Mouse (Mus musculus) forebrain, postnatal 0 days (tissue): ENCODE results near the gene Mettl24. TPM values are rescaled to one million over a fixed set of nuclear protein-coding genes. Genes with fewer than 3 reads are reported as not detected.
"Not testable (repeated sequence)": the region's sequence is repeated elsewhere in the genome, so short reads cannot be mapped to it uniquely, and the experiment has no call there.

ENCODE experiments used
- ATAC-seq: fragments of 200-750 bp; cut with Nextera tagmentation; 2 replicates; pipeline ENCODE4 v1.8.0; 2017; ENCODE audit warnings: mild to moderate bottlenecking, moderate library complexity
- DNase-seq: peaks from one replicate; pipeline ENCODE4 v3.0.0-alpha.2; 2015
- H3K27ac ChIP-seq: fragments of 300-500 bp; sonication (generic); 2 replicates; pipeline ENCODE4 v1.5.1; 2014; ENCODE audit warnings: low read depth, mild to moderate bottlenecking, antibody characterized with exemption, low read length, moderate library complexity, mixed read lengths
- H3K27me3 ChIP-seq: fragments of 300-500 bp; sonication (generic); 2 replicates; pipeline ENCODE4 v1.6.1; 2014; ENCODE audit warnings: mild to moderate bottlenecking, low read length, mixed read lengths; ENCODE audit not compliant: insufficient read depth
- H3K36me3 ChIP-seq: fragments of 300-500 bp; sonication (generic); 2 replicates; pipeline ENCODE4 v1.6.1; 2014; ENCODE audit warnings: mild to moderate bottlenecking, moderate library complexity; ENCODE audit not compliant: insufficient read depth
- H3K4me1 ChIP-seq: fragments of 300-500 bp; sonication (generic); 2 replicates; pipeline ENCODE4 v1.6.1; 2014; ENCODE audit warnings: antibody characterized with exemption; ENCODE audit not compliant: insufficient read depth
- H3K4me2 ChIP-seq: fragments of 300-500 bp; sonication (generic); 2 replicates; pipeline ENCODE4 v1.6.1; 2014; ENCODE audit warnings: low read depth, mild to moderate bottlenecking, moderate library complexity
- H3K4me3 ChIP-seq: fragments of 300-500 bp; sonication (generic); 2 replicates; pipeline ENCODE4 v1.5.1; 2014; ENCODE audit warnings: low read depth, low read length, mixed read lengths
- H3K9ac ChIP-seq: fragments of 300-500 bp; sonication (generic); 2 replicates; pipeline ENCODE4 v1.6.1; 2014; ENCODE audit warnings: mild to moderate bottlenecking
- H3K9me3 ChIP-seq: fragments of 300-500 bp; sonication (generic); 2 replicates; pipeline ENCODE4 v1.6.1; 2016; ENCODE audit warnings: low read length
- CTCF ChIP-seq: sonication (generic); IDR thresholded peaks from 2 replicates; pipeline ENCODE4 v1.5.1; 2016; ENCODE audit warnings: antibody characterized with exemption, control low read depth, low read depth
- WGBS: fragments of 180-500 bp; shearing (Covaris S2); extraction: QIAGEN DNeasy Blood & Tissue Kit; methylation state at CpG from one replicate; pipeline ENCODE4 v1.1.7; 2014; 5-methylcytosine and 5-hydroxymethylcytosine counted together
- polyA plus RNA-seq: library from polyadenylated mRNA; unstranded; fragments of >200 nt; fragmentation: Nextera tagmentation; extraction: Ambion mirVana; gene quantifications from 2 replicates; pipeline ENCODE4 v1.2.1, GENCODE M21; 2015
- total RNA-seq: library from RNA; depleted of rRNA; stranded (reverse); fragments of >200 nt; gene quantifications from 2 replicates; pipeline ENCODE4 v1.2.3, GENCODE M21; 2014

The Mettl24 gene
- total and polyA plus RNA-seq, 2 experiments from 2014 or later = 0.77 TPM; not detected in 1

DNA sequence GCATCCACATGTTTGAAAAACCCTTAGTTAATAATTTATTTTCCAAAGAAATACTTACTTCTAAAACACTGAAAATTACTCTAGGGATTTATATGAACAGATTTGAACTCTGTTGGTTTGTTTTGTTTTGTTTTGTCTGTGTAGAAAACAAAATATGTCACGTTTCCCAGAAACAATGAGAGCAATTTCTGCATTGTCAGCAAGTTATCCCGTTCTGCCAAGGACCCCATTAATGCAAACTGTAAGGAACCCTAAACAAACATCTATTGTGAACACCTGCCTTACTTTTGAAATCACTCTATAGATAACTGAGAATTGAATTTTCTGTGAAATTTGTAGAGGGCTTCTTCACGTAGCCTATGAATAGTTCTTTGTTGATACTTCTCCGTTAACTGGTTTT lies 95.4 kb downstream of the Mettl24 start:
- no peak for TF ChIP-seq CTCF
- no peaks in the 10 kb centered on the region for H3K4me1 ChIP-seq
- DNase-seq = no peak
- no peak overlapping the region for H3K27ac ChIP-seq
- no peaks in the 10 kb centered on the region for H3K27me3 ChIP-seq
- H3K4me3 ChIP-seq = no peak overlapping the region
- WGBS = 52% methylated on average over 4 of the region's 4 CpGs
- no peaks in the 10 kb centered on the region for H3K36me3 ChIP-seq
- no peak for ATAC-seq
- H3K9ac ChIP-seq = no peak overlapping the region
- no peak overlapping the region for H3K4me2 ChIP-seq
- no peaks in the 10 kb centered on the region for H3K9me3 ChIP-seq

DNA sequence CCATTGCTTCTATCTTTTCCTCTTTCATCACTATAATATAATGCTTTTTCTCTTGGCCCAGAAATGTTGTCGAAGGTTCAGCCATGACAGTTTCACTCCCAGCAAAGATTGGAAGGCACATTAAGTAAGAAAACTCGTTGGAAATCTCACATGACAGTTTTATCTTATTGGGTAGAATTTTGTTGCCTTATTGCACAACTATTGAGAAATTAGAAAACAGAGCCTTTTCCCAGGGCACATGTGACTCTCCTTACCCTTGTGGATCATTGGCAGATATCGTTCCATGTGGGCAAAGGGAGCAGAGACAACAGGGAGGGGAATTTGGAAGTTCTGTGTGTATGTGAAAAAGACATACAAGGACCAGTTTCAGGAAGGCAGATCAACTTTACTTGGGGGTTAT lies 107.3 kb downstream of the Mettl24 start:
- H3K9ac ChIP-seq = no peak overlapping the region
- H3K9me3 ChIP-seq = no peaks in the 10 kb centered on the region
- no peaks in the 10 kb centered on the region for H3K4me1 ChIP-seq
- no peaks in the 10 kb centered on the region for H3K36me3 ChIP-seq
- DNase-seq = no peak
- no peak for ATAC-seq
- H3K27me3 ChIP-seq = no peaks in the 10 kb centered on the region
- H3K4me3 ChIP-seq = no peak overlapping the region
- H3K4me2 ChIP-seq = no peak overlapping the region
- no peak for TF ChIP-seq CTCF
- WGBS = 75% methylated on average over 3 of the region's 3 CpGs
- H3K27ac ChIP-seq = no peak overlapping the region

- TF ChIP-seq CTCF = no peak
- ATAC-seq = no peak
- 83% methylated on average over 3 of the region's 3 CpGs for WGBS
- Histone ChIP-seq H3K4me3 (no peak overlapping the region), H3K36me3 (no peaks in the 10 kb centered on the region), H3K4me2 (no peak overlapping the region), H3K27ac (no peak overlapping the region), H3K4me1 (no peaks in the 10 kb centered on the region), H3K27me3 (no peaks in the 10 kb centered on the region), H3K9ac (no peak overlapping the region), H3K9me3 (no peaks in the 10 kb centered on the region)
- no peak for DNase-seq
Observed at GRCm38 (mm10) chr10:40792115-40792514, 109.0 kb downstream of the Mettl24 start.

GRCm38 (mm10) chr10:40805221-40805620 lies 122.1 kb downstream of the Mettl24 start:
- no peak for TF ChIP-seq CTCF
- H3K4me3 ChIP-seq = no peak overlapping the region
- WGBS = 50% methylated on average over 1 of the region's 1 CpGs

DNA sequence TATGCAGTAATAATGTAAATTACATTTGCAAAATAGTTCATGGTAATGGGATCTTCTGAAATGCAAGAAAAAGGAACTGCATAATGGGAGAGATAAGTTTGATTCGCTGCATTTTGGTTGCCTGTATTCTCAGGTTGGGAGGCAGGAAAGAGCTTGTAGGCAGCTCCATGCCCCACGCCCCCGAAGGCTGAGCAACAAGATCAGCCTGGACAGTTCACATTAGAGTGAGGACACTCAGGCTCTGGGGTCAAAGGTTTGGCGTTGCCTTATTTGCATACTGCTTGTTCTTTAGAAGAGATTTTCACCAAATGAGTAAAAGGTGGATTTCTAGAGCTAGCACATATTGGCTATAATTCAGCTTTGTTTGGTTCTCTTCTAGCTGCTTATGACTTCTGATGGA lies 123.1 kb downstream of the Mettl24 start:
- H3K4me1 ChIP-seq = no peaks in the 10 kb centered on the region
- no peak for TF ChIP-seq CTCF
- 86% methylated on average over 4 of the region's 4 CpGs for WGBS

More at GRCm38 (mm10) chr10:40805221-40805620, 122.1 kb downstream of the Mettl24 start:
- Histone ChIP-seq H3K9me3 (no peaks in the 10 kb centered on the region), H3K27ac (no peak overlapping the region), H3K27me3 (no peaks in the 10 kb centered on the region), H3K36me3 (no peaks in the 10 kb centered on the region), H3K4me2 (no peak overlapping the region), H3K4me1 (no peaks in the 10 kb centered on the region), H3K9ac (no peak overlapping the region)
- ATAC-seq (no peak), DNase-seq (peak; percentile 8)

DNA sequence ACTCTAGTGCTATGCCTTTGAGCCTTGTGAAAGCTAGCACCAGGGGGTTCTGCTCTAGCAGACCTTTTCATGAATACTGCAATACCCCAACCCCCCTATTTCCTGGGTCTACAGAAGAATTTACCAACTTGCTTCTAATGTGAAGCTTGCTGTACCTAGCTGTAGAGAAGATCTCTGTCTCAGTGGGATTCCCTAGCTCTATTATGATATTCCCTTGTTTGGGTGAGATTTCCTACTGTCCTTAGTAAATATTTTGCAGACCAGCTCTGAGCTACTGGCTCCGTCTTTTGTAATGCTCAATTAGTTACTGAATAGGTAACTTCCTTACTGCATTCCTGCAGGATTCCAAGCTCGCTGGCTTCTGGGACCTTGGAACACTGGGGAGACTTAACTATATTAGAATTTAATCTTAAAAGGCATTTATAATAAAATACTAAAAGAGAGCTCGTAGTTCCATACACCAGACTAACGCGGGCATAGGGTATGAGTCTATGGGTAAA lies 126.4 kb downstream of the Mettl24 start:
- H3K4me1 ChIP-seq, H3K9me3 ChIP-seq, H3K36me3 ChIP-seq, H3K27me3 ChIP-seq, DNase-seq, ATAC-seq, H3K4me3 ChIP-seq, H3K27ac ChIP-seq, H3K4me2 ChIP-seq, H3K9ac ChIP-seq: not testable (repeated sequence)
- 29% methylated on average over 5 of the region's 5 CpGs for WGBS

More for the DNA sequence above, 123.1 kb downstream of the Mettl24 start:
- Histone ChIP-seq H3K27ac (no peak overlapping the region), H3K9me3 (no peaks in the 10 kb centered on the region), H3K4me2 (no peak overlapping the region), H3K36me3 (no peaks in the 10 kb centered on the region), H3K27me3 (no peaks in the 10 kb centered on the region), H3K4me3 (no peak overlapping the region), H3K9ac (no peak overlapping the region)
- no peak for DNase-seq
- no peak for ATAC-seq

GRCm38 (mm10) chr10:40813627-40814026 lies 130.5 kb downstream of the Mettl24 start:
- no peak for DNase-seq
- 64% methylated on average over 4 of the region's 4 CpGs for WGBS

More at GRCm38 (mm10) chr10:40813627-40814026, 130.5 kb downstream of the Mettl24 start:
- H3K36me3 ChIP-seq = no peaks in the 10 kb centered on the region
- H3K27me3 ChIP-seq = no peaks in the 10 kb centered on the region
- H3K4me2 ChIP-seq = no peak overlapping the region
- no peak overlapping the region for H3K4me3 ChIP-seq
- no peak; the same call in 1 of the 2 replicates for TF ChIP-seq CTCF
- no peak overlapping the region for H3K9ac ChIP-seq
- no peak overlapping the region for H3K27ac ChIP-seq
- no peaks in the 10 kb centered on the region for H3K9me3 ChIP-seq
- ATAC-seq = 0 out of 2 replicates have a peak, but pooled peaks have one; percentile 10
- H3K4me1 ChIP-seq = no peaks in the 10 kb centered on the region
